Mouse (Mus musculus) cerebellum, postnatal 4 days (tissue): Measurements from ENCODE around the gene Tshb.

Experiments
- DNase-seq, 2 experiments: peaks; one replicate each; pipeline ENCODE4 v3.0.0; 2022; ENCODE audit warnings: low spot score in 2 of 2, mixed read lengths in 1 of 2

The Tshb gene

DNA sequence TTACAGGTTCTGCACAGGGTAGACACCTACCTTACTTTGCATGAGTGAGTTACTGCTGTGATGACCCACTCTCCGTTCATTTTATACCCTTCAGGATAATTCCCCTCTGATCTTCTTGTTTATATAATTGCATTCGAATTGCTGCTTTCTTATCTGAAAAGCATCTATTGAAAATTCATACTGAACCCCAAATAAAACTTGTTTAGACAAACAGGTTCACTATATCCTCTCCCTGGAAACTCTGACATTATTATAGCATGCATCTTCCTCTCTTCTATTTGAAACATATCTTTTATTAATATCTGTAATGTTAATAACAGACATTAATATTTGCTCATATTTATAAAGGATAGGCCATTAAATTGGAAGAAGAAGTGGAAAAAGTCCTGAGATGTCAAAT lies at the start of gene Tshb:
Tshb (minus strand) TSS at position 101 of the 400 bp plus-strand sequence.
- no peak for DNase-seq

DNA sequence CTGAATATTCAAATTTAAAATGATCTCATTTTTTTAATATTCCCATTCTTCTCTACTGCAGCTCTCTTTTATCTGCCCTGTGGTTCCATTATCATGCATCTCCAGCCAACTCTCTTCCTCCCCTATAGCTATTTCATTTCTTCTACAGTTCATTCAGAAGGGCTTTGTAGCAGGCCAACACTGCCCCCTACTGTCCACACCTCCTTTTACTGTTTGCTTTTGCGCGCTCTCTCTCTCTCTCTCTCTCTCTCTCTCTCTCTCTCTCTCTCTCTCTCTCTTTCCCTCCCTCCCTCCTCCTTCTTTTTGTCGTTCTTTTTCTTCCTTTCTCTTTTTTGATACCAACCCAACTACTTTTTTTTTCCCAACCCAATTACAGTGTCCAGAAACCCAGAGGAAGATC lies 21.4 kb upstream of the Tshb start:
- DNase-seq: peak; percentile 54 to 80

GRCm38 (mm10) chr3:102787369-102787768 lies 4.9 kb upstream of the Tshb start:
- DNase-seq: no peak

- no peak for DNase-seq
Measured at GRCm38 (mm10) chr3:102773018-102773417, 9.5 kb downstream of the Tshb start.

DNA sequence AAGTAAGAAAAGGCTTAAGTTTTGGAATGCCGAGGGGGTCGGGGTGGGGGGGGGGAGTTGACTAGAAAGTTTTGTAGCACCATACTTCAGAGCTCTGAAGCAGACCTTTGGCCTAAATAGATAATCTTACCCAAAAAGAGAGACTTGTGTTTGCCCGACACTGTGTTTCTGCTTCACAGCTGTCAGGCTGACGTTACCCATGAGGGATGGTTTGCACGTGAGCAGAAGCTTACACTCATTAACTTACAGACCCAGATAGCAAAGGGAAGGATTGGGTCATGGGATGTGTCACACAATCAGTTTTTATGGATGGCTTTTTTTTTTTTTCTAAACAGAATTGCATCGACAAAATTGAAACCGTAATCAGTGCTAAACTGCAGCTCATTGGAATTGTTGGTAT lies 17.7 kb downstream of the Tshb start:
- DNase-seq: no peak

- DNase-seq: peak in 1 of 2 experiments; percentile 40
Measured at GRCm38 (mm10) chr3:102763713-102764400, 18.7 kb downstream of the Tshb start.

DNA sequence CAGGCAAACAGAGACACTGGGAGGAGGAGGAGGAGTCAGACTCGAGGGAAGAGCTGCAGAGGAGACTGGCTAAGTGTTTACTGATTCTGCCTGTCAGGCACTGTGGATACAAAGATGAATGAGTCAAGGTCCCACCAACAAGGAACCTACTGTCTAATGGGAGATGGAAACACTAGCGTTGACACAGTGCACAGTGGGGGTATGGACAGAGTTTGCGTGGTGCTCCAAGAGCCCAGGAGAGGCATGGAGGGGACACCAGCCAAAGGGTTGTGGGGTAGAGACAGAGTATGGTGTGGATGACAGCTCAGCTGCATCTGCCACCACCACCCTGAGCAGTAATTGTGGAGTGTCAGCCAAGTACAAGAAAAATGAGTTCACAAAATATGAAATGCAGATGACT lies 20.1 kb downstream of the Tshb start:
- DNase-seq: no peak

DNA sequence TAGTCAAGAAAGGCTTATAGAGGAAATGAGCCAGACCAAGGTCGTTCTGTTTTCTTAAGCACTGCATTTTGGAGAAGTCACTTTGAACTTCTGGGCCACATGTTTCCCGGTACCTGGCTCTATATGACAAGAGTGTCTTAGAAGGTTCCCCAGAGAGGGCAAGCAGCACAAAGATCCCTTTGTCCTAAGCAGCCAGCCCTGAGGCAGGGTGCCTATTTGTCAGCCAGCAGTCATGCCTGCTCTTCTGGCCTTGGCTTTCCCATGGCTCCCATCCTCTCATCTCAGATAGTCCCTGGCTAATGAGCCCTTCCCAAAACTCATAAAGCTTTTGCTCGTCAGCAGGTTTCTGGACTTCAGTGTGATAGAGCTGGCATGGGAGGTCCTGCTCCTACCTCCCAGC lies 22.3 kb downstream of the Tshb start:
- DNase-seq: no peak

DNA sequence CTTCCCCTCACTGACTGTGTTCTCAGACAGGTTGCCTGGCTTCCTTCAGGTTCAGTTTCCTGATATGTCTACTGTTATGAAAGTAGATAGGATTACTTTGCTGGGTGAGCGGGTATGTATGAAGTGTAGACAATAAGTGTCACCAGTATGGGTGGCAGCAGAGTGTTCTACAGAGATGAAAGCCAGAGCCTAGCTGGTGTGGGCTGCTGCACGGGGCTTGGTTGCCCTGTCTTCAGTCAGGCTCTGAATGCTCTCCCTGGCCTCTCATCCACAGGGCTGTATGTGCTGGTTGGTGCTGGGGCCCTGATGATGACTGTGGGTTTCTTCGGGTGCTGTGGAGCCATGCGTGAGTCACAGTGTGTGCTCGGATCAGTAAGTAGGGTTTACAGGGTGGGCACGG lies 25.5 kb downstream of the Tshb start:
- no peak for DNase-seq

GRCm38 (mm10) chr3:102755801-102756200 lies 26.7 kb downstream of the Tshb start:
- no peak for DNase-seq

DNA sequence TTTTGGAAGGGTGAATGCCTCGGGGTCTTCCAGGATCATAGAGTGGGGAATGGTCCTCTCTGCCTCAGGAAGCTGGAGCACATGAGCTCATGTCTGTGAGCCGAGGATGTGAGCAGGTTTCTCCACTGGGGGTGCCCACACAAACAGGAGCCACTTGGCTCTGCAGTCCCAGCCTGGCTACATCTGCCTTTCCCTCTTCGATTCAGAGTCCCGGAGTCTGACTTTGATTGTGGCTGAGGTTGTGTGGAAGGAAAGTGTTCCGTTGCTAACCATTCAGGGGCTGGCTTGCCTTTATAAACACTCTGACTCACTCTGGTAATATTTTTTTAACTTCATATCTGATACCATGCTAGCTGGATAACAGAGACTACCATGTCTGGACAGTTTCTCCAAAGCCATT lies 30.1 kb downstream of the Tshb start:
- DNase-seq: no peak

DNA sequence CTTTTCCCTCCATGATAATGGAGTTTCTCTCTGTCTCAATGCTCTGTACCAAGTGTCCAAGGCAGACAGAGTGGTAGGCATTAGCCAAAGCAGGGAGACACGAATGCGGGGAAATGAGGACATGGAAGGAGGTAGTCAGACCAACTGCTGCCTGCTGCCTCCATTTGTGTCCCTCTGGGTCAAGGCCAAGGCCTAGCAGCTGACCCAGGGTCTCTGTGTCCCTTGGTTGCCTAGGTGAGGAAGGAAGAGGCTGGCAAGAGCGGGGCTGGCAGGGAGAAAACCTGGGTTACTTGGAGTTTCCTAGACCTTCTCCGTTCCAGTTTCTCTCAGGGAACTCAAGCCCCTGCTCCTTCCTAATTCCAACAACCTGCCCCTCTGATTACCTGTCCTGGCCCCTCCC lies 30.5 kb downstream of the Tshb start:
- DNase-seq: no peak

GRCm38 (mm10) chr3:102751536-102751935 lies 31.0 kb downstream of the Tshb start:
- DNase-seq: no peak

DNA sequence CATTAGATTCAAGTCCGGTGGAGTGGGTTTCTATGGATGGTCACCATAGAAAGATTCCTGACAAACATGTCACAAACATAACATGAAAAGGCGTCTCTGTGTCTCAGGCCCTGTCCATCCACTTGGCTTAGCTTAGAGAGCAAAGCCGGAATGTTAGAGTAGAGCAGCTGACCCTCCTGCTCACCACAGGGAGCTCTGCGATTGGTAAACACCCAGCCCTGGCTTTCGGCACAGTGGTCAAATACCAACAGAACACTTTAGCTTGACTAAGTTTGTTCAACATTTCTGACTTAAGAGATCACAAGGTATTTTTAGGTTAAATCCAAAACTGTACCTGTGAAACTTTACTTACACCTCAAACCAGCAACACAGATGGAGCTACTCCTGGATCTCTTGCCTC lies 31.4 kb downstream of the Tshb start:
- no peak for DNase-seq

GRCm38 (mm10) chr3:102748686-102749085 lies 33.8 kb downstream of the Tshb start:
- DNase-seq: no peak

DNA sequence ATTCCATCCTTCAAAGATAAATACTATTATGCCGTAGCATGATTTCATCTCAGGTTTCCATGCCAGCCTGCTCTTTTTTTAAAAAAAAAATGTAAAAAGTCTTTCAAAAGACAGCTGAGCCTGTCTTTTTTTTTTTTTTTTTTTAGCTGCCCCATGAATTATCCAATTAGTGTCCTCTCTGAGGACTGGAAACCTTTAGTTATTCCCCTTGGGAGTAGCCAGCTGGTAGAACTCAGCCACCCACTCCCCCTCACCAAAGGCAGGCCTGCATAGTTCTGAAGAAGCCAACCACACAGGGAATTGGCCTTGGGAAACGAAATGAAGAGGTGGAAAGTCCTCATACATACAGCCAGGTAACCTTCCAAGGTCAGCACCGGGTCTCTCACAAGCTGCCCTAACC lies 34.5 kb downstream of the Tshb start:
- no peak for DNase-seq

DNA sequence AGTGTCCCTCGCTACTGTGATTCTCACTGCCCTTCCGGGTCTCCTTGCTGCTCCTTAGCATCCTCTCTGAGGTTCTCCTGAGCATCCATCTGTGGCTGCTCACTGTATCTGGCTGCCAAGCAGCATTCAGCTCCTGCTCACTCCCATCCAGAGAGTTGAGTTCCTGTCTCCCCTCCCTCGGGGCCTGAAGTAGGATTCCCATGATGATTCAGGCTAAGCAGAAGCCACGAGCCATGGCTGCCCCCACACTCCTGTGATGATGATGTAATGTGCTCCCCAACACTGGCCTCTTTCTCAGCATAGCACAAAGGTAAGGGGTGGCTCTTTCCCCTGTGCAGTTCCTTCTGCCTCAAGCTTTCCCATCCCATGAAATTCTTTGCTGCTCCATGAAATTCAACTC lies 36.3 kb downstream of the Tshb start:
- DNase-seq: no peak

GRCm38 (mm10) chr3:102744657-102745056 lies 37.9 kb downstream of the Tshb start:
- DNase-seq: no peak

GRCm38 (mm10) chr3:102743781-102744471 lies 38.6 kb downstream of the Tshb start:
- no peak for DNase-seq

DNA sequence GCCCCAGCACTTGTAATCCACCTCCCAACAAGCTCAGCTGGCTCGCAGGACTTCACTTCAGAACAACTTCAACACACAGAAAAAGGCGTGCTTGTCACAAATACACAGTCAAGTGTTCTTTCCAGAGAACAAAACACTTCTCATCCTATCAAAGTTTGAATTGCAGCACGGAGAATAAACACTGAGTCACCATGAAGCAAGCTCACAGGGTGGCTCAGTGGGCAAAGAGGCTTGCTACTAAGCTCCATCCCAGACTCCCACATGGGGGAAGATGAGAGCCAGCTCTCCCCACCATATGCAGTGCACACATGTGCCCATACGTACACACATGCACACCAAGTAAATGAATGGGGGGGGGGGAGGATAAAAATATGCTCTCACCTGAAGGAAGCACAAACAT lies 39.3 kb downstream of the Tshb start:
- no peak for DNase-seq

DNA sequence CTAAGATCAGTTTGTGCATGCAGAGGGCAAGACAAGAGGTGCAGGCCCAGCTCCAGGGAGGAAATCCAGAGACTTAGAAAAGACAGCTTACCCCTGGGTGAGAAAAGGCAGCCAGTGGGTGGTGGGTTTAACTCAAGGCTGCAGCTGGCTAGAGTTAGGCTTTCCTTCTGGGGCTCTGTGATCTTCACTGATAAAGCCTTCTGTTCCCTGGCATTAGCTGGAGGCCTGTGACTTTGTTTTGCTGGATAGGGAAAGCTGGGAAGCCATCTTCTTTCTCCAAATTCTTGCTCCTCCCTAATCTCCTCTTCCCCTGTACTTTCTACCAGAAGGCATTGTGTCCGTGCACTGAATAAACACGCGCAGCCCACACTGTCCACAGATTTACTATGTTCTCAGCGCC lies 39.8 kb downstream of the Tshb start:
- DNase-seq: no peak

DNA sequence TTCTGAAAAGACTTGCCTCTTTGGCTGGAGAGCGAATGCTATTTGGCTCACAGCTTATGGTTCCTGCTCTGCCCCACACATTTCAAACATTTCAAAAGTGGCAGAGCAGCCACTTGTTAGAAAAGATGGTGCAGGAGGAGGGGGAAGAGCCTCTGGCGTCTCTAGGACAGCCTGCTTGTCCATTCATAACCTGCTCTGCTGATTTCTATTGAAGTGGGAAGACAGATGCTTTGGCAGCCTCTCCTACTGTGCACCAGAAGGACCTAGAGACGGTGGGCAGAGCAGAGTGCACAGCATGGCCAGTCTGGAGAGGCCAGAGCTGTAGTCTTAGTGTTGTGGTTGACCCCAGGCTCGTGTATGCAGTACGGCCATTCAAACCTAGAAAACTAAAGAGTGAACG lies 43.6 kb downstream of the Tshb start:
- DNase-seq: no peak

DNA sequence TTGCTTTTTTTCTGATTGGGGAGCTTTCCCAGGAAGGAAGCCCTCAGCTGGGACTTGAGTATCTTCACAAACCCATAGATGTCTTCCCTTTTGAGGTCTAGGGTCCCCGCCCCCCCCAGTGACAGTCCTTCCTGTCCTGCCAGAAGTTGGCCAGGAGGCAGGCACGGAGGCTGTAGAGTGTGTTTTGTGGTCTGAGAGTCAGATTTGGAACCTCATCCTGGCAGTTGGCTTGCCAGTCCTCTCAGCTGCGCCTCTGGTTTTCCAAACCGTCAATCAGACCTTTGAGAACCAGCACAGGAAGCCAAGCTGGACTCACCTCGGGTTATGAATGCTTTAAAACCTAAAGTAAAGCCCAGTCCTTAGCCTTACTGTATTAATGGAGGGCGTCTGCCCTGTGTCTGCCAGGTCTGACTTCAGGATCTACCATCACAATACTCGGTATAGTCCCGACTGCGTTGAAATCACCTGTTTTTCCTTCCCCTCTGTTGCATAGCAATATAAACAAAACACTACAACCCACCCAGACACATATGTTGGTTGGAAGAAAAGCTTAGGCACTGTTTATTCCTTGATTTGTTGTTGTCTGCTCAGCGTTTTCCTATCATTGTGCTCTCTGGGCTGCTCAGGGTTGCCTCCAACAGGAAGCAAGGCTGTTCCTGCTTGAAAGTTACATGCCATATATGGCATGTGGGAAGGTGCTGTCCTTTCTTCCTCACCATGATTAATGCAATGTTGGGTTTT lies 44.2 kb downstream of the Tshb start:
- no peak for DNase-seq
